Mouse (Mus musculus): ENCODE measurements around the gene Aarsd1.
A peak's percentile ranks its signal among the peaks of the same experiment; 100 is the strongest.
"Not testable (repeated sequence)": the region's sequence is repeated elsewhere in the genome, so short reads cannot be mapped to it uniquely, and the experiment has no call there.

Aarsd1 gene

GRCm38 (mm10) chr11:101417101-101417855 is at the start of gene Aarsd1:
Gene Aarsd1, minus strand, starts transcription at chr11:101417615.
- peak; percentile 90 for DNase-seq (ENCODE audit: low read depth, low spot score)

- not testable (repeated sequence) for DNase-seq (ENCODE audit: low read depth, low spot score)
Measured at GRCm38 (mm10) chr11:101466552-101466950, 49.1 kb upstream of the Aarsd1 start.

GRCm38 (mm10) chr11:101465869-101466551 is 48.6 kb upstream of the Aarsd1 start, which contains the start of gene Vat1:
Gene Vat1, minus strand, starts transcription at chr11:101466230.
- DNase-seq (ENCODE audit: low read depth, low spot score): peak; percentile 76

GRCm38 (mm10) chr11:101465101-101465868 is 47.9 kb upstream of the Aarsd1 start:
- DNase-seq (ENCODE audit: low read depth, low spot score): peak; percentile 70

DNA sequence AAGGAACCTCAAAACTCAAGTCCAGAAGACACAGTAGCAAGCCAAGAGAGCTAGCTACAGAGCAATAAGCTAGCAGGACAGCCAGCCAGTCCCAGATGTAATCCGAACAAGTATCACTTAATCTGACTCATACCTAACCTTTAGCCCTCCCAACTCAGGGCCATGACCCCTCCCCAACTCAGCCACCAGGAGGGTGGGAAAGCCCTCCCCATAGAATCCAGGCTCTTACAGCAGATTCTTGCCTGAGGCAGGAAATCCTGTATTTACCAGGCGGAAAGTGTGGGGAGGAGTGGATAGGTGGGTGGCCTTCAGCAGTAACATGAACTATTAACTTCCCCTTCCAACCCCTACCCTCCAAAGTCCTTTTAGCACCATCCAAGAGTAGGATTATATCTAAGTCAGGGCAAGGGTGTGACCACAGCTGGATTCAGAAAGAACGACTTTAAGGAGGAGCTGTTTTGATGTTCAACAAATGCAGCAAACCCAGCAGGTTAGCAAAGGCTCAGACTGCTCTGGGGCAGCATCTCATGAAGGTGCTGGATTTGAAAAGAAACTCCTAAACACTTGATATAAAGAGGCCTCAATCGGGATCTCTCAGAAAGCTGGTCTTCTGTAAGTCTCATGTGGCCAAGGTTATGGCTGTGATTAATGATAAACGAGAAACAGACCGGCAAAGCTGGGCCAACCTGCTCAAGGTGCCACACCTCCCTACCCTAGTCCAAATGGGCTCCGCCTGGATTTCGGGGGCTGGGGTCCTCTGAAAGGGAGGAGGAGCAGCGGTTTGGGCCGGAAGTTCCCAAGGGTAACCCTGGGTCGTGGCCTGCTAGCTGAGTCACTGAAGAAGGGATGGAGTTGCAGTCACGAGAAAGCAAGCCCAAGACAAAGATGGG is 47.0 kb upstream of the Aarsd1 start, which contains the start of gene Rnd2:
Rnd2 (plus strand) TSS at position 789 of the 890 bp plus-strand sequence.
- DNase-seq (ENCODE audit: low read depth, low spot score): peak; percentile 20

DNA sequence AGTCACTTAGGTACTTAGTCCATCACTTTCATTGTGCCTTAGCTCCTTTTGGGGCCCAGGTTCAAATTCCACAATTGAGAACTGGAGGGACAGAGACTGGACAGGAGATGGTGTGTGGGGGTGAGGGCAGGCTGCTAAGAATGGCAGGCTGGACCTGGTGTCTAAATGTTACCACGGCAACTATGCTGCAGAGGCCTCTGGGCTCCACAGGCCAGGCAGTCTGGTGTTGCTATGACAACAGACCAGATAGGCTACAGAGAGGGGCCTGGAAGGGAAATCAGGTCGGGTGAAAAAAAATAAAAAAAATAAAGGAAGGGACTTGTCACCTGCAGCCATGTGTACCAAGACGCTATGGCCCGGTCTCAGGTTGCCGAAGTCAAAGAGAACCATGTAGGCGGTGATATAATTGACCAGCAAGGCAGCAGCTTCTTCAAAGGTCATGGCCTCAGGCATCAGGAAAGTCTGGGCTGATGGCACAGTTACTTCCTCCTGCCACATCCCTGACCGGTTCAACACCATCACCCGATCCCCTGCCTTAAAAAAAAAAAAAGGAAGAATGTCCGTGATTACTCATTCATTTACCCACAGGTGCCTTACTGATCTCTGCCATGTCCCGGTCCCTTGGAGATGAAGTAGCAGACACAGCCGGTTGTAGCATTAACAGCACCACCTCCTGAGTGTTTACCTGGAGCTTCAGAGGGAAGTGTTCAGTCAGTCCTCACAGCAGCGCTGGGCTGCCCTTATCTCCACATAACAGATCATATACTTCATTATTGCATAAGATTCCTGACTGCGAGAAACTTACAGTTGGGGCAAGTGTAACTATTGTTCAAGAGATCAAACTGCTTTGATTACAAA is 45.4 kb upstream of the Aarsd1 start:
- no peak for DNase-seq (ENCODE audit: low read depth, low spot score)

GRCm38 (mm10) chr11:101462141-101462540 is 44.7 kb upstream of the Aarsd1 start:
- no peak for DNase-seq (ENCODE audit: low read depth, low spot score)

DNA sequence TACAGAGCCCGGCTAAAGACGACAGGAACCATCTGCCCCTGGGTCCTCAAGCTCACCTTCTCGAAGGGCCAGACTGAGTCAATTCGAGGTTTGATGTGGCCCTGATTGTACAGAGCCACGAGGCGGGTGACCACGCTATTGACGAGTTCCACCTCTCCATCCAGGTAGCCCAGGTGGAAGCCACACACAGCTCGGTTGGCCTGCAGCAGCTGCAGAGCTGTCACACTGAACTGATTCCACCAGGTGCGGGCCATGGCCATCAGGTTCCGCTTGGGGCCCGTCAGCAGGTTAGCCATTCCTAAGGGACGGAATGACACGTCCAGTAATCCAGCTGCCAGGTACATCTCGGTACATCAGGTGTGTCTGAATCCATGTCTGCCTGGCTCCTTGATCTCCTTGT is 42.9 kb upstream of the Aarsd1 start:
- no peak for DNase-seq (ENCODE audit: low read depth, low spot score)

DNA sequence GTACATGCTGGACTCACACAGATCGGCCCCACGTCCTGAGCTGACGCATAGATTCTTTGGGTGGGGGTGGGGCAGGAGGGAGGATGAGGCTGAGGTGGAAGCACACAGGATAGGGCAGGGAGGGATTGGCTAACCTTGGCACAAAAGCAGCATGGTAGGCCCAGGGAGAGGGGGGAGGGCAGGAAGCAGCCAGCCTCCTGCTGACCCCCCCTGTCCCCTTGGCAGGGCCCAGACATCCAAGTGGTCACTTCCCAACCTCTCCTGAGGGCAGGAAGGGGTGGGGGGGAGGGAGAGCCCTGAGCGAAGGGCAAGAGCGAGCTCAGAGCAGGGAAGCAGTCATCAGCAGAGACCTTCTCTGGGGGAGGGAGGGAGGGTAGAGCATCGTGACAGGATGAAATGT is 42.3 kb upstream of the Aarsd1 start:
- no peak for DNase-seq (ENCODE audit: low read depth, low spot score)

GRCm38 (mm10) chr11:101458217-101458616 is 40.8 kb upstream of the Aarsd1 start:
- DNase-seq (ENCODE audit: low read depth, low spot score): no peak

GRCm38 (mm10) chr11:101457631-101458030 is 40.2 kb upstream of the Aarsd1 start:
- DNase-seq (ENCODE audit: low read depth, low spot score): no peak

- no peak for DNase-seq (ENCODE audit: low read depth, low spot score)
Measured at GRCm38 (mm10) chr11:101455627-101456026, 38.2 kb upstream of the Aarsd1 start.

- DNase-seq (ENCODE audit: low read depth, low spot score): no peak
Measured at GRCm38 (mm10) chr11:101454702-101455101, 37.3 kb upstream of the Aarsd1 start.

GRCm38 (mm10) chr11:101452093-101452774 is 34.8 kb upstream of the Aarsd1 start:
- no peak for DNase-seq (ENCODE audit: low read depth, low spot score)

GRCm38 (mm10) chr11:101451536-101451935 is 34.1 kb upstream of the Aarsd1 start:
- DNase-seq (ENCODE audit: low read depth, low spot score): no peak

DNA sequence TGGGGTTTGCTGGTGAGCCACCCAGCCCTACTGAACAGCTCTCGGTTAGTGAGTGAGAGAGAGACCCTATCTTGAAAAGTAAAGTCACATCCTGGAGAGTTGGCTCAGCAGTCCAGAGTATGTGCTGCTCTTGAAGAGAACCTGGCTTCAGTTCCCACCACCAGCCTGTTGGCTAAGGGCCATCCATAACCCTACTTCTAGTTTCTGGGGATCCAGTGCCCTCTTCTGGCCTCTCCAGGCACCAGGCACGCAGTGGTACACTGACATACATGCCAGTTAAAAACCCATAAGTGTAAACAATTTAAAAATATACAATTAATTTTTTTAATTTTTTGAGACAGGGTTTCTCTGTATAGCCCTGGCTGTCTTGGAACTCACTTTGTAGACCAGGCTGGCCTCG is 33.0 kb upstream of the Aarsd1 start:
- peak; percentile 62 for DNase-seq (ENCODE audit: low read depth, low spot score)

GRCm38 (mm10) chr11:101449596-101449995 is 32.2 kb upstream of the Aarsd1 start:
- not testable (repeated sequence) for DNase-seq (ENCODE audit: low read depth, low spot score)

GRCm38 (mm10) chr11:101448899-101449298 is 31.5 kb upstream of the Aarsd1 start:
- peak; percentile 34 for DNase-seq (ENCODE audit: low read depth, low spot score)

GRCm38 (mm10) chr11:101448274-101448746 is 30.9 kb upstream of the Aarsd1 start, which contains the start of gene Ifi35:
Gene Ifi35, plus strand, starts transcription at chr11:101448407.
- peak; percentile 90 for DNase-seq (ENCODE audit: low read depth, low spot score)
